In genomic region chr9:123275373-123275772, GRCm38 (mm10) we compare ENCODE assay signal across 25 mouse cellular contexts. TPM values are rescaled to one million over a fixed set of nuclear protein-coding genes. Genes with fewer than 3 reads are reported as not detected.
DNase-seq lines count a peak whose midpoint lies in the region; ATAC-seq and TF ChIP-seq lines count a peak whose summit lies in the region.
"Had no signal": no experiment of that assay in that cellular context is flagged by ENCODE, and none has a peak within 500 bp of the region (broad histone marks: within the 10 kb centered on the region; RNA-seq: fewer than 3 reads in every experiment).

No protein-coding gene starts in this region.

- ATAC-seq in common myeloid progenitor, adult 5-6 weeks (replicated peaks; ENCODE audit: low read depth, poor library complexity, severe bottlenecking) = peak; percentile 83
- ATAC-seq in liver, embryonic 13.5 days (ENCODE audit: low read depth) = 0 out of 2 replicates have a peak, but pooled peaks have one; percentile 34
- no peak for ATAC-seq in forebrain, postnatal 0 days
- ATAC-seq in kidney, embryonic 16.5 days (ENCODE audit: low FRiP score, low TSS enrichment) = no peak
- ATAC-seq: CD4-positive, CD25-positive, alpha-beta regulatory T cell, adult 4 months; forebrain, embryonic 15.5 days; Patski had no signal

- no peak for TF ChIP-seq CTCF in MEL (IDR thresholded peaks at IDR 0.05 in 2 of 3, conservative IDR thresholded peaks at IDR 0.05 in 1 of 3; ENCODE audit: control insufficient read depth in 1 of 3, insufficient read depth in 1 of 3, low read depth in 2 of 3, low read length in 3 of 3, poor library complexity in 1 of 3, severe bottlenecking in 1 of 3)
- no peak for TF ChIP-seq CTCF in forebrain, postnatal 0 days (IDR thresholded peaks at IDR 0.05; ENCODE audit: low read depth)

- H3K27me3 ChIP-seq in MEL (ENCODE audit: control insufficient read depth in 1 of 2, insufficient read depth in 2 of 2, low read length in 2 of 2) = no peaks in the 10 kb centered on the region
- no peaks in the 10 kb centered on the region for H3K27me3 ChIP-seq in liver, embryonic 13.5 days
- H3K27me3 ChIP-seq in megakaryocyte, embryonic 14.5 days (replicated peaks) = no peaks in the 10 kb centered on the region
- H3K27me3 ChIP-seq in forebrain, postnatal 0 days (ENCODE audit: insufficient read depth, low read length) = no peaks in the 10 kb centered on the region
- H3K27me3 ChIP-seq in kidney, embryonic 16.5 days (ENCODE audit: insufficient read depth, low read length) = no peaks in the 10 kb centered on the region
- H3K27me3 ChIP-seq: embryonic facial prominence, embryonic 12.5 days; forebrain, embryonic 15.5 days; heart, embryonic 15.5 days; Patski had no signal

- TF ChIP-seq EP300 in MEL (IDR thresholded peaks at IDR 0.05; ENCODE audit: low read depth in 1 of 2, low read length in 2 of 2) = peak; percentile 95 to 96

- TF ChIP-seq POLR2A in MEL (IDR thresholded peaks at IDR 0.05; ENCODE audit: control insufficient read depth in 1 of 2, insufficient read depth in 1 of 2, low read depth in 1 of 2, low read length in 2 of 2, poor library complexity in 1 of 2) = no peak

- intact Hi-C loops in left cerebral cortex, postnatal 4 days (cut with DNase I) = no loop called here

- no peaks in the 10 kb centered on the region for H3K9me3 ChIP-seq in MEL (replicated peaks; ENCODE audit: insufficient read depth, low read length)
- no peaks in the 10 kb centered on the region for H3K9me3 ChIP-seq in liver, embryonic 13.5 days (replicated peaks)
- H3K9me3 ChIP-seq in megakaryocyte, embryonic 14.5 days = no peaks in the 10 kb centered on the region
- H3K9me3 ChIP-seq in forebrain, postnatal 0 days (ENCODE audit: low read length) = no peaks in the 10 kb centered on the region
- no peaks in the 10 kb centered on the region for H3K9me3 ChIP-seq in kidney, embryonic 16.5 days (ENCODE audit: low read length)
- H3K9me3 ChIP-seq: embryonic facial prominence, embryonic 12.5 days; forebrain, embryonic 15.5 days; G1E; heart, embryonic 15.5 days; hindbrain, embryonic 10.5 days had no signal

- H3K4me2 ChIP-seq in liver, embryonic 13.5 days = no peak overlapping the region
- H3K4me2 ChIP-seq in forebrain, postnatal 0 days (ENCODE audit: low read depth) = no peak overlapping the region
- no peak overlapping the region for H3K4me2 ChIP-seq in kidney, embryonic 16.5 days (replicated peaks; ENCODE audit: low read depth, low read length)
- H3K4me2 ChIP-seq: embryonic facial prominence, embryonic 12.5 days; forebrain, embryonic 15.5 days; heart, embryonic 11.5 days; heart, embryonic 15.5 days; hindbrain, embryonic 14.5 days had no signal

- no peak overlapping the region for H3K4me3 ChIP-seq in MEL (ENCODE audit: control insufficient read depth in 1 of 2, insufficient read depth in 1 of 2, low read depth in 2 of 2, low read length in 2 of 2)
- H3K4me3 ChIP-seq in liver, embryonic 13.5 days (replicated peaks) = no peak overlapping the region
- peak overlapping the region; percentile 78 for H3K4me3 ChIP-seq in megakaryocyte, embryonic 14.5 days (replicated peaks)
- no peak overlapping the region for H3K4me3 ChIP-seq in forebrain, postnatal 0 days (ENCODE audit: low read depth, low read length)
- H3K4me3 ChIP-seq in kidney, embryonic 16.5 days (ENCODE audit: low read length) = no peak overlapping the region
- H3K4me3 ChIP-seq: embryonic facial prominence, embryonic 12.5 days; forebrain, embryonic 15.5 days; heart, adult 2 months; heart, embryonic 15.5 days; hindbrain, embryonic 10.5 days had no signal

- DNase-seq in MEL (ENCODE audit: low read depth, low spot score) = peak; percentile 84
- no peak for DNase-seq in liver, embryonic 13.5 days
- no peak for DNase-seq in forebrain, postnatal 0 days
- no peak for DNase-seq in kidney, postnatal 36 days
- DNase-seq in left cerebral cortex, postnatal 4 days = no peak
- DNase-seq: adrenal gland, postnatal 10 days; B cell, adult 2 months; cerebellum, adult 11 months; cerebellum, adult 8-10 months; cerebellum, postnatal 14 days; gastrocnemius, postnatal 10 days; heart, adult 2 months; heart, postnatal 14 days had no signal

- peaks cover 0 to 69% of the 10 kb centered on the region in 2 experiments; a peak in 2 of 4 replicates for H3K36me3 ChIP-seq in MEL (ENCODE audit: control insufficient read depth in 1 of 2, insufficient read depth in 2 of 2, low read length in 2 of 2)
- no peaks in the 10 kb centered on the region for H3K36me3 ChIP-seq in liver, embryonic 13.5 days
- peaks cover 23% of the 10 kb centered on the region for H3K36me3 ChIP-seq in megakaryocyte, embryonic 14.5 days (replicated peaks; ENCODE audit: low read length)
- no peaks in the 10 kb centered on the region for H3K36me3 ChIP-seq in forebrain, postnatal 0 days (ENCODE audit: insufficient read depth)
- no peaks in the 10 kb centered on the region for H3K36me3 ChIP-seq in kidney, embryonic 16.5 days (ENCODE audit: insufficient read depth, low read length)
- H3K36me3 ChIP-seq: embryonic facial prominence, embryonic 12.5 days; forebrain, embryonic 15.5 days; G1E; heart, embryonic 15.5 days; hindbrain, embryonic 10.5 days had no signal

- 30% methylated on average over 2 of the region's 2 CpGs for WGBS in liver, embryonic 13.5 days (ENCODE audit: insufficient replicate concordance)
- 90% methylated on average over 2 of the region's 2 CpGs for WGBS in forebrain, postnatal 0 days
- WGBS in kidney, embryonic 16.5 days = 86% methylated on average over 2 of the region's 2 CpGs

- H3K79me2 ChIP-seq in MEL (ENCODE audit: control insufficient read depth, insufficient read depth, low read length, poor library complexity) = no peaks in the 10 kb centered on the region

- TF ChIP-seq RAD21 in MEL (IDR thresholded peaks at IDR 0.05; ENCODE audit: low read depth, low read length) = no peak

- H3K9ac ChIP-seq in MEL (ENCODE audit: control insufficient read depth, low read depth, low read length, poor library complexity, severe bottlenecking) = no peak overlapping the region
- no peak overlapping the region for H3K9ac ChIP-seq in liver, embryonic 13.5 days
- no peak overlapping the region for H3K9ac ChIP-seq in forebrain, postnatal 0 days
- H3K9ac ChIP-seq in kidney, embryonic 16.5 days (replicated peaks; ENCODE audit: low read length) = no peak overlapping the region
- H3K9ac ChIP-seq: embryonic facial prominence, embryonic 12.5 days; forebrain, embryonic 15.5 days; heart, embryonic 15.5 days; hindbrain, embryonic 14.5 days had no signal

- peak overlapping the region; percentile 31 for H3K27ac ChIP-seq in MEL (ENCODE audit: control insufficient read depth, low read depth, low read length)
- no peak overlapping the region for H3K27ac ChIP-seq in liver, embryonic 13.5 days
- no peak overlapping the region for H3K27ac ChIP-seq in forebrain, postnatal 0 days (ENCODE audit: low read depth, low read length)
- no peak overlapping the region for H3K27ac ChIP-seq in kidney, embryonic 16.5 days (ENCODE audit: low read length)
- H3K27ac ChIP-seq: embryonic facial prominence, embryonic 12.5 days; forebrain, embryonic 15.5 days; heart, adult 2 months; heart, embryonic 15.5 days; hindbrain, embryonic 10.5 days; hindbrain, embryonic 14.5 days had no signal

- peaks cover 27 to 66% of the 10 kb centered on the region in 2 experiments for H3K4me1 ChIP-seq in MEL (ENCODE audit: control insufficient read depth in 1 of 2, insufficient read depth in 2 of 2, low read length in 2 of 2)
- peaks cover 15% of the 10 kb centered on the region for H3K4me1 ChIP-seq in liver, embryonic 13.5 days (replicated peaks)
- peaks cover 100% of the 10 kb centered on the region for H3K4me1 ChIP-seq in megakaryocyte, embryonic 14.5 days
- no peaks in the 10 kb centered on the region for H3K4me1 ChIP-seq in forebrain, postnatal 0 days (ENCODE audit: insufficient read depth)
- H3K4me1 ChIP-seq in kidney, embryonic 16.5 days (ENCODE audit: insufficient read depth, low read length) = no peaks in the 10 kb centered on the region
- H3K4me1 ChIP-seq: embryonic facial prominence, embryonic 12.5 days; forebrain, embryonic 15.5 days; heart, embryonic 15.5 days; hindbrain, embryonic 10.5 days had no signal

TF ChIP-seq in MEL, 35 proteins besides CTCF, POLR2A, EP300 and RAD21 (continues in another document):
- TF ChIP-seq TAL1 (IDR thresholded peaks at IDR 0.05; ENCODE audit: low read length) = peak; percentile 98
- no peak for TF ChIP-seq UBTF (IDR thresholded peaks at IDR 0.05; ENCODE audit: borderline replicate concordance, insufficient read depth, low read depth, low read length)
- no peak for TF ChIP-seq MAX (IDR thresholded peaks at IDR 0.05; ENCODE audit: low read length)
- TF ChIP-seq GATA1 (IDR thresholded peaks at IDR 0.05; ENCODE audit: low read depth, low read length) = peak; percentile 93
- no peak for TF ChIP-seq MAFK (IDR thresholded peaks at IDR 0.05; ENCODE audit: borderline replicate concordance, low read depth, low read length)
- TF ChIP-seq ELF1 (IDR thresholded peaks at IDR 0.05; ENCODE audit: low read depth, low read length) = no peak
- TF ChIP-seq JUND (IDR thresholded peaks at IDR 0.05; ENCODE audit: low read depth, low read length) = no peak

RNA-seq across cellular contexts. Expression of gene Tmem158, which starts 14.8 kb away (rescaled TPM):
- total RNA-seq in MEL (2012; rRNA removed) = 5.0 and 5.1 TPM in 2 replicates
- 10 to 100 TPM in 1 of 2 experiments, not detected in 1; 10.1 TPM for polyA plus RNA-seq in MEL (2012; ENCODE audit: insufficient read depth in 1 of 2, insufficient read length in 2 of 2, low read depth in 1 of 2, low replicate concordance in 2 of 2, missing spikeins in 1 of 2)
- total RNA-seq in common myeloid progenitor, adult 5-6 weeks (2017) = 1.6 and 1.8 TPM in 2 replicates
- 3.4 and 4.1 TPM in 2 replicates for polyA plus RNA-seq in liver, embryonic 13.5 days (2015; fragmentation: Nextera tagmentation; extraction: Ambion mirVana)
- 337 and 1,592 TPM in 2 replicates for polyA plus RNA-seq in megakaryocyte, embryonic 14.5 days (2012; ENCODE audit: insufficient read depth, low replicate concordance)
- 175 and 182 TPM in 2 replicates for total RNA-seq in forebrain, postnatal 0 days (2014; rRNA removed)
- polyA plus RNA-seq in forebrain, postnatal 0 days (2015; fragmentation: Nextera tagmentation; extraction: Ambion mirVana) = 103 and 113 TPM in 2 replicates
- 3.6 and 4.7 TPM in 2 replicates for polyA plus RNA-seq in kidney, embryonic 16.5 days (2015; fragmentation: Nextera tagmentation; extraction: Ambion mirVana)
- 100 to 1,000 TPM; 124 to 132 TPM for total RNA-seq in left cerebral cortex, postnatal 4 days (2021)
- total RNA-seq: G1E had no signal
- polyA plus RNA-seq: G1E had no signal

RNA-seq across cellular contexts. Expression of gene Cdcp1, which starts 59.5 kb away (rescaled TPM):
- total RNA-seq in MEL (2012; rRNA removed) = not detected in 2 replicates
- polyA plus RNA-seq in MEL (2012; ENCODE audit: insufficient read depth in 1 of 2, insufficient read length in 2 of 2, low read depth in 1 of 2, low replicate concordance in 2 of 2, missing spikeins in 1 of 2) = not detected
- 0.27 and 0.39 TPM in 2 replicates for total RNA-seq in common myeloid progenitor, adult 5-6 weeks (2017)
- polyA plus RNA-seq in liver, embryonic 13.5 days (2015; fragmentation: Nextera tagmentation; extraction: Ambion mirVana) = 0.13 and 0.21 TPM in 2 replicates
- polyA plus RNA-seq in megakaryocyte, embryonic 14.5 days (2012; ENCODE audit: insufficient read depth, low replicate concordance) = 0.91 TPM in 1 of 2 replicates, not detected in the other
- total RNA-seq in forebrain, postnatal 0 days (2014; rRNA removed) = 0.48 and 0.92 TPM in 2 replicates
- polyA plus RNA-seq in forebrain, postnatal 0 days (2015; fragmentation: Nextera tagmentation; extraction: Ambion mirVana) = 0.10 and 0.16 TPM in 2 replicates
- 9.7 and 11.0 TPM in 2 replicates for polyA plus RNA-seq in kidney, embryonic 16.5 days (2015; fragmentation: Nextera tagmentation; extraction: Ambion mirVana)
- under 1 TPM; 0.20 to 0.30 TPM for total RNA-seq in left cerebral cortex, postnatal 4 days (2021)
- total RNA-seq: gastrocnemius, postnatal 10 days had no signal
- polyA plus RNA-seq: G1E, Patski had no signal

Comparison
In these comparisons a context has a peak if more than half of its experiments do, and no peak if none do; other contexts are left out.
1. ATAC-seq: peak in common myeloid progenitor, adult 5-6 weeks (single experiment) and liver, embryonic 13.5 days (single experiment); none in forebrain, postnatal 0 days (single experiment) and kidney, embryonic 16.5 days (single experiment).